Mouse (Mus musculus) small intestine, adult 2 months (tissue): ENCODE results near the gene Dip2c.

Experiments
- CTCF ChIP-seq: fragments of 200-500 bp; IDR thresholded peaks from 2 replicates; pipeline ENCODE4 v1.5.1; 2012; ENCODE audit warnings: low read depth, mild to moderate bottlenecking, control low read depth, inconsistent platforms, low read length, moderate library complexity, mixed read lengths; ENCODE audit not compliant: insufficient replicate concordance, insufficient read length; ENCODE audit errors: extremely low read depth
- POLR2A ChIP-seq: fragments of 200-500 bp; IDR thresholded peaks from 2 replicates; pipeline ENCODE4 v1.6.1; 2012; ENCODE audit warnings: low read depth, mild to moderate bottlenecking, control low read depth, inconsistent platforms, low read length, moderate library complexity

GRCm38 (mm10) chr13:9422876-9423275 is 146.5 kb downstream of the Dip2c start:
- no peak for TF ChIP-seq POLR2A
- no peak for TF ChIP-seq CTCF
